Mouse (Mus musculus): ENCODE measurements around the gene Btbd35f17.
"Not testable (repeated sequence)": the region's sequence is repeated elsewhere in the genome, so short reads cannot be mapped to it uniquely, and the experiment has no call there.

The Btbd35f17 gene

GRCm38 (mm10) chrX:4370336-4370735 lies at the start of gene Btbd35f17:
Gene Btbd35f17, plus strand, starts transcription at chrX:4370636.
- DNase-seq = not testable (repeated sequence)
